Mouse (Mus musculus) cortical plate, adult 2 months (tissue): Measurements from ENCODE around the gene Slc34a1.

Experiments used
- CTCF ChIP-seq: fragments of 200-500 bp; IDR thresholded peaks from 2 replicates; pipeline ENCODE4 v1.5.1; 2011; ENCODE audit warnings: mild to moderate bottlenecking, control low read depth, low read length; ENCODE audit not compliant: insufficient read depth; ENCODE audit errors: extremely low read depth
- POLR2A ChIP-seq: fragments of 200-500 bp; IDR thresholded peaks from 2 replicates; pipeline ENCODE4 v1.6.1; 2011; ENCODE audit warnings: mild to moderate bottlenecking, low read length, control low read depth; ENCODE audit not compliant: insufficient read depth; ENCODE audit errors: extremely low read depth

DNA sequence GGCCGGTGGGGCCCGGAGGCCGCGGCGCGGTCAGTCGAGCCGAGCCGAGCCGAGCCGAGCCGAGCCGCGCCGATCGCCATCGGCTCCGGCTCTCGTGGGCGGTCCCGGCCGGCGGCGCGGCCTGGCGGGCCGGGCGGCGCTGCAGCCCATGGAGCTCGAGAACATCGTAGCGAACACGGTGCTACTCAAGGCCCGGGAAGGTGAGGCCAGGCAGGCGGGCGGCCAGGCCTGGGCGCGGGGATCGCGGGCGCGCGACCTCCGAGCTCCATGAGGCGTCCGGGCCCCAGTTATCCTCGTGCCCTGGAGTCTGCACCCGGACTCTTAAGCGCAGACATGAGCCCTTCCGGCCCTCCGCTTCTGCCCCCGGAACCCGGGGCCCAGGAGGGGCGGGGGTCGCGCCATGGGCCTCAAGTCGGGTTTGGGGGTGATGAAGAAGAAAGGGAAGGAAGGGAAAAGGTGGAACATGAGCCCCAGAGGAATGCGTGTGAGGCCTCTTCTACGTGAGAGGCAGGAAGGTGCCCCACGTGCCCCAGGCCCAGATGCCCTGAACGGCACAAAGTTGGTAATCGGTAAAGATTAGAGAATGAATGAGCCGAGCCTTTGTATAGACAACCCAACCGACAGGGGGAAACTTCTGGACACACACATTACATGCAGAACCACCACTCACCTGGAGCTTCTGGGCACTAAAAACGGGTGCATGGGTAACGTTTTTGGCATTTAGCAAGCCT lies 47.5 kb downstream of the Slc34a1 start:
- no peak for TF ChIP-seq POLR2A
- no peak for TF ChIP-seq CTCF
